8 mouse cellular contexts compared by ENCODE assay signal in the genomic region with DNA sequence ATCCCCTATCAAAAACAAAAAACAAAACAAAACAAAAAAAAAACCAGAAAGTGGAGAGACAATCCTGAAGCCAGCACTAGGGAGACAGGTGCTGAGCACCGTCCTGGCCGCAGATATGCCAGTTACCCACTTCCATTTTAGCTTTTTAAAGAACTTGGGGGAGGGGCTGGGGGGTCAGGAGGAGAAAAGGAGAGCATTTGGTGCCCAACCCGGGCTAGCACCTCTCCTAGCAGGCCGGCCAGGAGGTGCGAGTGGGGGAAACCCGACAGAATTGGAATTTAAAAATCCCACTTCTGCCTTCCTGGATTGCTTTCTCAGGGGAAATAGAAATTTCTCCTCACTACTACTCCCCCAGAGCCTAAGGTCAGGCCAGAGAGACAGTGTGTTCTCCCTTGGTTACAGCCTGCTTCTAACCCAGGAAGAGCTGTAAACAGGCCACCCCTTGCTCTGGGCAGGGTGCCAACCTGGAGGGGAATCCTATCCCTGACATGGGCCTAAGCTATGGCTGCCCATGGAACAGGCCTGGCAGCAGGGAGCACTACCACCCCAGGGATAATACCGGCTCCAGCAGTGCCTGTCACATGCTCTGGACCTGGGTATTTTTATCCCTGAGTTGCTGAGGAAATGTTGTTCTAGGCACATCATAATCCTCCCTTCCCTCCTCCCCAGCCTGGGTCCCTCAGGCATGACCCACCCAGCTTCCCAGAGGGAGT. TPM values are rescaled to one million over a fixed set of nuclear protein-coding genes. Genes with fewer than 3 reads are reported as not detected.
A peak's percentile ranks its signal among the peaks of the same experiment; 100 is the strongest.
DNase-seq lines count a peak whose midpoint lies in the region; ATAC-seq and TF ChIP-seq lines count a peak whose summit lies in the region.

No protein-coding gene starts in this region.

- H3K4me3 ChIP-seq in intestine, embryonic 14.5 days (ENCODE audit: low read depth, low read length): no peak overlapping the region
- 0 out of 2 replicates have a peak overlapping the region, but pooled peaks have one; percentile 5 for H3K4me3 ChIP-seq in liver, embryonic 12.5 days
- H3K4me3 ChIP-seq in olfactory bulb, adult 2 months (ENCODE audit: insufficient read depth, low read depth, low read length): no peak overlapping the region

- DNase-seq in left cerebral cortex, postnatal 14 days (ENCODE audit: low spot score in 2 of 2): peak; percentile 47 to 65
- DNase-seq in left cerebral cortex, adult 11 months (ENCODE audit: low spot score): no peak
- DNase-seq in cerebellum, adult 8-10 months: peak; percentile 56
- peak; percentile 76 to 88 for DNase-seq in gastrocnemius, postnatal 36 days
- peak; percentile 57 for DNase-seq in intestine, embryonic 14.5 days (ENCODE audit: low spot score)
- DNase-seq in T-cell, adult 2 months (ENCODE audit: low spot score): no peak

- intact Hi-C loops in left cerebral cortex, postnatal 14 days (cut with DNase I): loop anchor here (5.0 kb wide), 1 partner anchor 38 kb away; a partner anchor contains a TSS
- intact Hi-C loops in gastrocnemius, postnatal 36 days (cut with DNase I): no loop called here

- H3K36me3 ChIP-seq in intestine, embryonic 14.5 days (ENCODE audit: control insufficient read depth, insufficient read depth, low read length): peaks cover 50% of the 10 kb centered on the region
- peaks cover 68% of the 10 kb centered on the region for H3K36me3 ChIP-seq in liver, embryonic 12.5 days

- TF ChIP-seq CTCF in olfactory bulb, adult 2 months (IDR thresholded peaks at IDR 0.05; ENCODE audit: insufficient read depth, low read depth, low read length): no peak

- no peaks in the 10 kb centered on the region for H3K27me3 ChIP-seq in intestine, embryonic 14.5 days (replicated peaks; ENCODE audit: control insufficient read depth, insufficient read depth, low read length)
- no peaks in the 10 kb centered on the region for H3K27me3 ChIP-seq in liver, embryonic 12.5 days (replicated peaks)

- peaks cover 57% of the 10 kb centered on the region for H3K4me1 ChIP-seq in intestine, embryonic 14.5 days (replicated peaks; ENCODE audit: control insufficient read depth, insufficient read depth, low read length)
- peaks cover 66% of the 10 kb centered on the region for H3K4me1 ChIP-seq in liver, embryonic 12.5 days
- H3K4me1 ChIP-seq in olfactory bulb, adult 2 months (ENCODE audit: control insufficient read depth, insufficient read depth, low read length): peaks cover 38% of the 10 kb centered on the region

- 33% methylated on average over 7 of the region's 7 CpGs for WGBS in intestine, embryonic 14.5 days
- WGBS in liver, embryonic 12.5 days (ENCODE audit: insufficient replicate concordance): 57% methylated on average over 7 of the region's 7 CpGs
- 19% methylated on average over 7 of the region's 7 CpGs for WGBS in olfactory bulb, adult 2 months

- peak overlapping the region; percentile 86 for H3K4me2 ChIP-seq in intestine, embryonic 14.5 days (ENCODE audit: low read length)
- peak overlapping the region; percentile 85 for H3K4me2 ChIP-seq in liver, embryonic 12.5 days

- TF ChIP-seq POLR2A in olfactory bulb, adult 2 months (IDR thresholded peaks at IDR 0.05; ENCODE audit: insufficient read depth, low read depth, low read length): no peak

- H3K9me3 ChIP-seq in intestine, embryonic 14.5 days (ENCODE audit: control insufficient read depth, low read length): no peaks in the 10 kb centered on the region
- H3K9me3 ChIP-seq in liver, embryonic 12.5 days (replicated peaks): no peaks in the 10 kb centered on the region

- H3K9ac ChIP-seq in intestine, embryonic 14.5 days (ENCODE audit: low read length): no peak overlapping the region
- peak overlapping the region; percentile 60; the same call in 1 of the 2 replicates for H3K9ac ChIP-seq in liver, embryonic 12.5 days

- no peak for ATAC-seq in intestine, embryonic 14.5 days (replicated peaks; ENCODE audit: low FRiP score, low TSS enrichment, low read depth)
- no peak for ATAC-seq in liver, embryonic 12.5 days

- peak overlapping the region; percentile 75 for H3K27ac ChIP-seq in intestine, embryonic 14.5 days (ENCODE audit: low read depth)
- H3K27ac ChIP-seq in liver, embryonic 12.5 days: peak overlapping the region; percentile 66
- peak overlapping the region; percentile 93 for H3K27ac ChIP-seq in olfactory bulb, adult 2 months (ENCODE audit: insufficient read depth, low read depth, low read length)

RNA-seq across cellular contexts. Expression of a gene that starts 4.8 kb away (rescaled TPM):
- total RNA-seq in left cerebral cortex, postnatal 14 days (2021): 100 to 1,000 TPM; 205 to 209 TPM
- total RNA-seq in gastrocnemius, postnatal 36 days (2021): 100 to 1,000 TPM; 374 to 411 TPM
- 36.0 and 36.7 TPM in 2 replicates for polyA plus RNA-seq in intestine, embryonic 14.5 days (2014; fragmentation: Nextera tagmentation; extraction: Ambion mirVana)
- 26.7 and 32.4 TPM in 2 replicates for polyA plus RNA-seq in liver, embryonic 12.5 days (2016; fragmentation: Nextera tagmentation; extraction: Ambion mirVana)
- polyA plus RNA-seq in olfactory bulb, adult 2 months (2012; ENCODE audit: insufficient read depth, insufficient read length, low replicate concordance, missing spikeins): 349 TPM in 1 of 2 replicates, not detected in the other

RNA-seq across cellular contexts. Expression of a gene that starts 24.7 kb away (rescaled TPM):
- 1 to 10 TPM; 2.7 to 3.2 TPM for total RNA-seq in left cerebral cortex, postnatal 14 days (2021)
- total RNA-seq in gastrocnemius, postnatal 36 days (2021): 10 to 100 TPM; 23.1 to 23.6 TPM
- polyA plus RNA-seq in intestine, embryonic 14.5 days (2014; fragmentation: Nextera tagmentation; extraction: Ambion mirVana): 100 and 102 TPM in 2 replicates
- polyA plus RNA-seq in liver, embryonic 12.5 days (2016; fragmentation: Nextera tagmentation; extraction: Ambion mirVana): 25.6 and 26.7 TPM in 2 replicates
- not detected in 2 replicates for polyA plus RNA-seq in olfactory bulb, adult 2 months (2012; ENCODE audit: insufficient read depth, insufficient read length, low replicate concordance, missing spikeins)

RNA-seq across cellular contexts. Expression of a gene that starts 36.0 kb away (rescaled TPM):
- 10 to 100 TPM; 47.0 to 50.1 TPM for total RNA-seq in left cerebral cortex, postnatal 14 days (2021)
- 10 to 100 TPM; 33.3 to 34.3 TPM for total RNA-seq in gastrocnemius, postnatal 36 days (2021)
- polyA plus RNA-seq in intestine, embryonic 14.5 days (2014; fragmentation: Nextera tagmentation; extraction: Ambion mirVana): 87.8 and 101 TPM in 2 replicates
- 51.6 and 52.4 TPM in 2 replicates for polyA plus RNA-seq in liver, embryonic 12.5 days (2016; fragmentation: Nextera tagmentation; extraction: Ambion mirVana)
- not detected in 2 replicates for polyA plus RNA-seq in olfactory bulb, adult 2 months (2012; ENCODE audit: insufficient read depth, insufficient read length, low replicate concordance, missing spikeins)

RNA-seq across cellular contexts. Expression of a gene that starts 47.6 kb away (rescaled TPM):
- total RNA-seq in left cerebral cortex, postnatal 14 days (2021): 10 to 100 TPM; 39.0 to 44.2 TPM
- total RNA-seq in gastrocnemius, postnatal 36 days (2021): 10 to 100 TPM; 10.0 to 10.3 TPM
- polyA plus RNA-seq in intestine, embryonic 14.5 days (2014; fragmentation: Nextera tagmentation; extraction: Ambion mirVana): 8.0 and 9.2 TPM in 2 replicates
- 14.3 and 14.4 TPM in 2 replicates for polyA plus RNA-seq in liver, embryonic 12.5 days (2016; fragmentation: Nextera tagmentation; extraction: Ambion mirVana)
- polyA plus RNA-seq in olfactory bulb, adult 2 months (2012; ENCODE audit: insufficient read depth, insufficient read length, low replicate concordance, missing spikeins): not detected in 2 replicates

Comparison
In these comparisons a context has a peak if more than half of its experiments do, and no peak if none do; other contexts are left out.
1. DNase-seq: peak in left cerebral cortex, postnatal 14 days (2 of 2), cerebellum, adult 8-10 months (single experiment), gastrocnemius, postnatal 36 days (2 of 2) and intestine, embryonic 14.5 days (single experiment); none in left cerebral cortex, adult 11 months (single experiment) and T-cell, adult 2 months (single experiment).
2. Peak in every context shown above with its lines, with median percentiles within 50 percentile points of each other: H3K27ac ChIP-seq.